Mouse (Mus musculus): Measurements from ENCODE around the gene Nudt4.

DNA sequence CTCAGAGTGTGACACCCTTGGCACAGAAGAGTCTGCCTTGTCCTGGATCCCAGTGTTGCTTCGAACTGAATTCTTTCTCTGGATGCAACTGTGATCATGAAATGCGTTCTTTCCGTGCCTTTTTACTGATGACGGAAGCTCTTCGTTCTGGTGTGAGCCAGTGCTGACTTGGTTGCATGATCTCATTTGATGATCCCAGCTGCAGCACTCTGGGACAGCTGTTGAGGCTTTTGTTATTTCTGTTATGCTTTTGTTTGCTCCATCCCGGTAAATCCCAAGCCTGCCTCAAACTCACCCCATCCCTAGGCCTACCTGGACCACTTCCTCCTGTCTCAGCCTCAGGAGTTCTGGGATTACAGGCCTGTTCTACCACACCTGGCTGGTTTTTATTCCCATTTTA lies 4.1 kb upstream of the Nudt4 start:
- TF ChIP-seq POLR2A (IDR thresholded peaks at IDR 0.05; ENCODE audit: insufficient read depth, low read depth, low read length) (no peak), CTCF (IDR thresholded peaks at IDR 0.05; ENCODE audit: insufficient read depth, low read depth, low read length) (no peak)

All from olfactory bulb, adult 2 months (tissue).